Mouse (Mus musculus) megakaryocyte, embryonic 14.5 days (primary cell): Measurements from ENCODE around the gene Ldb3.

Experiments
- FLI1 ChIP-seq: IDR thresholded peaks from 2 replicates; pipeline ENCODE4 v1.6.1; 2012; ENCODE audit warnings: low read length, inconsistent platforms, mixed read lengths
- GATA1 ChIP-seq: IDR thresholded peaks from 3 replicates; pipeline ENCODE4 v1.6.1; 2012; ENCODE audit warnings: mixed read lengths, low read length, inconsistent platforms, borderline replicate concordance

GRCm38 (mm10) chr14:34558947-34559346, 29.5 kb downstream of the Ldb3 start:
- TF ChIP-seq GATA1 (no peak), FLI1 (no peak)
